Mouse (Mus musculus) testis, adult 2 months (tissue): ENCODE measurements around the gene Gata3.

ENCODE experiments used
- CTCF ChIP-seq: fragments of 200-500 bp; IDR thresholded peaks from 2 replicates; pipeline ENCODE4 v1.5.1; 2012; ENCODE audit warnings: low read depth, mild to moderate bottlenecking, inconsistent platforms, low read length, moderate library complexity; ENCODE audit not compliant: control insufficient read depth, insufficient read depth, insufficient replicate concordance
- POLR2A ChIP-seq: fragments of 200-500 bp; IDR thresholded peaks from 2 replicates; pipeline ENCODE4 v1.6.1; 2012; ENCODE audit warnings: low read depth, mild to moderate bottlenecking, inconsistent platforms, low read length, moderate library complexity; ENCODE audit not compliant: control insufficient read depth

DNA sequence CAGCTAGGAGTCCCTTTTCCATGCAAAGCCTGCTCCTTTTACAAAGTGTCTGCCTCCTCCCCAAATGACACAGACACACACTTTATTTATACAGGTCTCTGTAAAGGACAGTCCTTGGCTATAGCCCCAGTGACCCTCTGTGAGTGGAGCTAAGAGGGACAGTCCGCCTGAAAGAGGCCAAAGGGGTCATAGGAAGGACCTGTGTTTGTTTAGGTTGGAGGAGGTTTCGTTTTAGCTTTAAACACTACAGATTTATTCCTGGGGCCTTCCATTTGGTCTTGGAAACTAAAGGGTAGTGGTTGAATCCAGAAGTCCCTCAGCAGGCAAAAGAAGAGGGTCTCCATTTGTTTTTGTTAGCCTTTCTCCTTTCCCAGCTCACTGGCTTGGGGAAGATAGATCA lies 16.1 kb downstream of the Gata3 start:
- TF ChIP-seq POLR2A (no peak), CTCF (no peak)
